Mouse (Mus musculus) MEL-GATA-1-ER (cell line): ENCODE data around the gene Fam161b.
A peak's percentile ranks its signal among the peaks of the same experiment; 100 is the strongest.

ENCODE experiments used
- DNase-seq: peaks from one replicate; pipeline ENCODE4 v3.0.0-alpha.2; 2012; ENCODE audit warnings: low read depth; ENCODE audit errors: extremely low read depth

The Fam161b gene

DNA sequence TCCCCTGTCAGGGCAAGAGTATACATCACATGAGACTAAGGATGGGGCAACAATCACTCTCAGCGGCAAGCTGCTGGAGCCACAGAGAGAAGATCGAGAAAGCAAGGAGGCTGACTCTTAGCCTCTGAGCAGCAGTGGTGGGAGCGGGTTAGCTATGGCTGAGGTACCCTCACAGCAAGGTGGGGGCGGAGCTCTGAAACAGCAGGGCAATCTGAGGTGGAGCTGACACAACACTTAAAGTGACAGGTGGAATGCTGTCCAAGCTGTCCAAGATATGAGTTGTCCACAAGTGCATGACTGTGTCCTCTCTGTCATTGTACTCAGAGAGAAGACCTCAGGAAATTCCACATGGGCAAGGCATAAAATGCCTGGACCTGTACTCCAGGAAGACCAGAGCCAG is 20.7 kb upstream of the Fam161b start:
- no peak for DNase-seq

DNA sequence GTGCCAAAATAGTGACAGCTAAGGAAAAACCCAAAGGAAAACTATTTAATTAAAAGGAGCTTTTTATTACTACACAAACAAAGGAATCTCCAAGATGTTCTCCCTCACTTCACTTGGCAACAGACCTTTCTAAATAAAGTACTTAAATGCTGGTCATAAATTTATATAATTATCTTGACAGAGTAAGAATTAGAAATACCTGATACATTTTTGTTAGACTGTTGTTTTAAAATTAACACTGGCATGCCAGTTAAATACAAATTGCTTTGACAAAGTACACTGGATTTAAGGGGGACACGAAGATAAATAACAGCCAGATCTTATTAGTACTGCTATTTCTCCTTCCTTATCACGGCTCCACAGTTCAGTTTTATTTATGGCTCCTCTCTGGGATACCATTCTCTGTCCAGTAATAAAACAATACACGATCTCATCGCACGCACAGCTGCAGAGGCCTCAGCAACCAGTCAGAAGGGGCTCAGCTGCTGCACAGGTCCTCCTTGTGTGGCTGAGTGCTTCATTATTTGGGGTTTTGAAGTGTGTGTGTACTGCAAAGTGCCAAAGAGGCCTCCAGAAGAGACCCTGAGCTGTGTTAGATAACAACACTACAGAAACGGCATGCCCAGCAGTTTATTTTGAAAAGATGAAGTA is 12.3 kb upstream of the Fam161b start:
- DNase-seq: no peak

- no peak for DNase-seq
These were observed 10.0 kb upstream of the Fam161b start for GRCm38 (mm10) chr12:84371647-84372046.

DNA sequence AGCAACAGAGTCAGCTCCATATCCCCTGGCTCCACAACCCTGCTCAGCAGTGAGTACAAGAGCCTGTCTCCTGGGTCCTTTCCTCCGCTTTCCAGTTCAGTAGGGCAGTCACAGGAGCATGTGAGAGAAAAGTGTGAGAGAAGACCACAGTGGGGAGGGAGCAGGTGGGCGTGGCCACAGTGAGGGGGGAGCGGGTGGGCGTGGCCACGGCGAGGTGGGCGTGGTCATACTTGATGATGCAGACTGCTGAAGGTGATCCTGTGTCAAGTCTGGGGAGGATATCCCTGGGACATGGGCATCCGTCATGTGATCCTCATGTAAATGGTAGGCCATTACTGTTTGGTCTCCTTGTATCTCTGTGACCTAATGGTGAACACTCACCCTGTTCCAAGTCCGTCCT is 5.3 kb upstream of the Fam161b start:
- DNase-seq: no peak

DNA sequence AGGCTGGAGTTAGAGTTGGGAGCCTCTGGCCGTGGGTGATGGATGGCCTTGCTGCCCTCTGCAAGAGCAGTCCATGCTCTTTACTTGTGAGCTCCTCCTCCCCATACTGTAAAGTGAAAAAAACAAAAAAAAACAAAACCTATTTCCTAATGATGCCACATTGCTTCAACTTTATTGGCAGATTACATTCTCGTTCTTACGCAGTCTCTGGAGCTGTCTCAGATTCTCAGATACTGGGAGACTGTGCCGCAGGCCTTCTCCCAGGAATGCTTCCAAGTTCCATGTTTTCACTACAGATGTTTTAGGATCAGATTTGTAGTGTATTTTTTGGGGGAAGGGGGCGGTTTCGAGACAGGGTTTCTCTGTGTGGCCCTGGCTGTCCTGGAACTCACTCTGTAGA is 3.5 kb upstream of the Fam161b start:
- DNase-seq: no peak

- no peak for DNase-seq
These were observed 2.7 kb upstream of the Fam161b start for GRCm38 (mm10) chr12:84364291-84364690.

DNA sequence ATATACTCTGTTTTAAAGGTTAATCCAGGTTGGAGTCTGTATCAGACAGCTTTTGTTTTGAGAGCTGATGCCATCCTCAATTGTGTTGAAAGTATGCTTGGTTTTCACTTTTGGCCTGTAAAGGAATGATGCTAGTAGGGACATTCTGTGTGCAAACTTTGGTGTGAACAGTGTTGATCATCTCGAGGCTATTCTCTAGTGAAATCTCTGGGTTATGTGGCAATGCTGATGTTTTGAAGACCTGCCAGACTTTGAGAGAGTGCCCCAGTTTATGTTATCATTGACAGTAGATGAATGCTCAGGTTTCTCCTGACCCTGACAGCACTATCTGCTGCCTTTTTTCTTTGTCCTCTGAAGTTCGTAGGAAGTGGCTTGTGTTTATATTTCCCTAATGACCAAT is 1.2 kb upstream of the Fam161b start:
- DNase-seq: no peak

- peak; percentile 18 for DNase-seq
These were observed 2.9 kb downstream of the Fam161b start for GRCm38 (mm10) chr12:84358699-84359098.

DNA sequence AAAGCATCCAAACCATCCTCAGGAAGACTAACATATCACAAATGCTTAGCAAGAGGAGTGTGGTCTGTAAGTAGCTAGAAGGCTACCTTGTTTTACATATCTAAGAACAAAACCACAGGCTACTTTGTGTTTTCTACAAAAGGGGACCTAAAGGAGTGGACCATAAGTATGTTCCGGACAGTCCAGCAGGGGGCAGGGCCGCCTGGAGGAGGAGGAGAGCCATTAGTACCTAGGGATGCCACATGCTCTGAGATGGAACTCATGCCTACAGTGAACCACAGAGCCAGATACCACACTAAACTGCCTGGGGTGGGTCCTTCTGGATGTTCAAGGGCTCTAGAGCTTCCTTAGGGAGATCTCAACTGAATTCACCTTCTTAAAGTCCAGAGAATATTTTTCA is 14.4 kb downstream of the Fam161b start:
- DNase-seq: no peak

GRCm38 (mm10) chr12:84336963-84337625 is 24.5 kb downstream of the Fam161b start:
- peak; percentile 78 for DNase-seq

DNA sequence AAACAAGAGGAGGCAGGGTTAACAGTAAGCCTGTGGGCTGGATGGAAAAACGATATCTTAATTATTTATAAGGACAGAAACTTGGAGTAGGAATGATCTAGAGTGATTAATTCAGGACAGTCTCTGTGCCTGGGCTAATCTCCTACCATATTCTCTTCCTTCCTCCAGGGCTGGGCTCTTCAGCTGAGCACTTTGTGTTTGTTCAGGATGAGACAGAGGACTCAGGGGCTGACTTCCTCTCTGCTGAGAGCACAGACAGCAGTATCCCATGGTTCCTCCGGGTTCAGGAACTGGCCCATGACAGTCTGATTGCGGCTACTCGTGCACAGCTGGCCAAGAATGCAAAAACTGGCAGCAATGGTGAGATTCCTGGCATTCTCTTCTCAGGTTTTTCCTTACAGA is 34.5 kb downstream of the Fam161b start:
- no peak for DNase-seq

GRCm38 (mm10) chr12:84316721-84317621 is 44.7 kb downstream of the Fam161b start, which contains the start of gene Zfp410:
Gene Zfp410, plus strand, starts transcription at chr12:84316852.
- DNase-seq: peak; percentile 65

GRCm38 (mm10) chr12:84316006-84316405 is 45.6 kb downstream of the Fam161b start:
- no peak for DNase-seq

DNA sequence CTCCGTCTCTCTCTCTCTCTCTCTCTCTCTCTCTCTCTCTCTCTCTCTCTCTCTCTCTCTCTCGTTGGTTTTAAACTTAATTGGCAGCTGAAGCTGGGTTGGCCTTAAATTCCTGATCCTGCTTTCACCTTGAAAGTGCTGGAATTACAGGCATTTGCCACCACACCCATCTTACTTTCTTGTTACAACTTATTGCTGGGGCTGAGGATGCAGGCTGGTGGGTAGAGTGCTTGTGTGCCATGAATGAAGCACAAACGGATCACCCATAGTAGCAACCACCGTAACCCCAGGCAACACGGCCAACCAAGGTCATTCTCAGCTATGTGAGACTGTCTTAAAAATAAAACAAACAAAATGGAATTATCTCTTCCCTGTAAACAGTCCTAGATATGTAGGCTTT is 50.3 kb downstream of the Fam161b start:
- no peak for DNase-seq

DNA sequence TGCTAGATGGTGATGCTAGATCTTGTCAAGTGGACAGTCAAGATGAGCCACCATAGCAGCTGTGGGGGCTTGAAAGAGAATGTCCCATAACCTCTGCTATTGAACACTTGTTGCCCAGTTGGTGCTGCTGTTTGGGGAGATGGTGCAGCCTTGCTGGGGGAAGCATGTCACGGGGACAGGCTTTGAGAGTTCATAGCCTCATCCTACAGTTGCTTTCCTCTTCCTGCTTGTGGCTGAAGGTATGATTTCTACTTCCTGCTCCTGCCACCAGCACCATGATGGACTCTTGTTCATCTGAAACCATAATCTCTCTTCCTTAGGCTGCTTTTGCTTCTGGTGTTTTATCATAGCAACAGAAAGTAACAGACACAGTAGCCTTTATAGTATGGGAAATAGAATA is 57.1 kb downstream of the Fam161b start:
- no peak for DNase-seq

- DNase-seq: no peak
These were observed 57.5 kb downstream of the Fam161b start for GRCm38 (mm10) chr12:84304101-84304500.

DNA sequence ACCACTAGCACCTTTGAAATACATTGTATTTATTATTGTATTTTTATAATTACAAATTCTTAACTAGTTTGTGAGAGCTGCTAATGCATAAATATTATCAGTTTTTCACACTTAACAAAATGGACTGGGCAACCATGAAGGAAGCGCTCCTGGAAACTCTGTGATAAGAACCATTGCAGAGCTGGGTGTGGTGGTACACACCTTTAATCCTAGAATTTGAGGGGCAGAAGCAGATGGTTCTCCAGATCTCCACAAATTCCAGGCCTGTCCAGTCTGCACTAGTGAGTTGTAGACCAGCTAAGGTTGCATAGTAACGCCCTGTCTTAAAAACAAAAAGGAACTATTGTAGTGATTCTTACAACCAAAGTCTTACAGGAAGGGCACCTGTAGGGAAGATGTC is 62.4 kb downstream of the Fam161b start:
- no peak for DNase-seq

DNA sequence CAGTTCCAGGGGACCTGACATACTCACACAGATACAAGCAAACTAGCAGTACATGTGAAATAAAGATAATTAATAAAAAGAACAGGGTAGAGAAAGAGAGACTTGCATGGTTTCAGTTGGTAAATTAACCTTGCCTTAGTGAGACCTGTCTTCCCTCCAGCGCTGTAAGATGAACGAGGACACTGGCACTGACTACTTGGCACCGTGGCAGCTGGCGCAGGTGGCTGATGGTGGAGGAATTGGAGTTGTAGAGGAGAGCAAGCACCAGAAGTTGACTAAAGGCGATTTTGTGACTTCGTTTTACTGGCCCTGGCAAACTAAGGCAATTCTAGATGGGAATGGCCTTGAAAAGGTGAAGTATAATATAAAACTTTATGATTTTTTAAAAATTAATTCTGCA is 63.8 kb downstream of the Fam161b start:
- DNase-seq: no peak
